Mouse (Mus musculus) embryonic facial prominence, embryonic 11.5 days (tissue): Measurements from ENCODE around the gene Ispd. TPM values are rescaled to one million over a fixed set of nuclear protein-coding genes. Genes with fewer than 3 reads are reported as not detected.

Experiments
- ATAC-seq: fragments of 200-750 bp; cut with Nextera tagmentation; replicated peaks from 2 replicates; pipeline ENCODE4 v1.8.0; 2017; ENCODE audit warnings: low read depth; ENCODE audit not compliant: insufficient number of reproducible peaks, low FRiP score, low TSS enrichment
- DNase-seq: peaks from one replicate; pipeline ENCODE4 v3.0.0-alpha.2; 2015; ENCODE audit warnings: low spot score
- H3K27ac ChIP-seq: fragments of 300-500 bp; sonication (generic); replicated peaks from 2 replicates; pipeline ENCODE4 v1.5.1; 2014; ENCODE audit warnings: mild to moderate bottlenecking, low read depth, low read length, control low read depth
- H3K27me3 ChIP-seq: fragments of 300-500 bp; sonication (generic); 2 replicates; pipeline ENCODE4 v1.6.1; 2014; ENCODE audit warnings: mild to moderate bottlenecking, low read length, moderate library complexity, mixed read lengths; ENCODE audit not compliant: control insufficient read depth, insufficient read depth
- H3K36me3 ChIP-seq: fragments of 300-500 bp; sonication (generic); replicated peaks from 2 replicates; pipeline ENCODE4 v1.6.1; 2014; ENCODE audit warnings: low read depth, mild to moderate bottlenecking, low read length, moderate library complexity, mixed read lengths; ENCODE audit not compliant: control insufficient read depth, insufficient read depth
- H3K4me1 ChIP-seq: fragments of 300-500 bp; sonication (generic); 2 replicates; pipeline ENCODE4 v1.6.1; 2014; ENCODE audit warnings: low read length, mixed read lengths; ENCODE audit not compliant: control insufficient read depth, insufficient read depth
- H3K4me2 ChIP-seq: fragments of 300-500 bp; sonication (generic); 2 replicates; pipeline ENCODE4 v1.6.1; 2014; ENCODE audit warnings: low read depth, mild to moderate bottlenecking, control low read depth, low read length, moderate library complexity
- H3K4me3 ChIP-seq: fragments of 300-500 bp; sonication (generic); 2 replicates; pipeline ENCODE4 v1.5.1; 2014; ENCODE audit warnings: low read depth, low read length, control low read depth
- H3K9ac ChIP-seq: fragments of 300-500 bp; sonication (generic); replicated peaks from 2 replicates; pipeline ENCODE4 v1.6.1; 2014; ENCODE audit warnings: mild to moderate bottlenecking, control low read depth, low read length
- H3K9me3 ChIP-seq: fragments of 300-500 bp; sonication (generic); replicated peaks from 2 replicates; pipeline ENCODE4 v1.6.1; 2016; ENCODE audit warnings: mild to moderate bottlenecking, low read length, inconsistent platforms, mixed read lengths; ENCODE audit not compliant: control insufficient read depth
- WGBS: fragments of 180-500 bp; shearing (Covaris S2); extraction: QIAGEN DNeasy Blood & Tissue Kit; methylation state at CpG from one replicate; pipeline ENCODE4 v1.1.7; 2014; 5-methylcytosine and 5-hydroxymethylcytosine counted together
- polyA plus RNA-seq: library from polyadenylated mRNA; unstranded; fragments of >200 nt; fragmentation: Nextera tagmentation; extraction: Ambion mirVana; gene quantifications from 2 replicates; pipeline ENCODE4 v1.2.1, GENCODE M21; 2014

Ispd gene
- polyA plus RNA-seq, 1 experiment from 2014 or later: 7.7 TPM

GRCm38 (mm10) chr12:36475269-36475668 is 94.0 kb downstream of the Ispd start:
- 45% methylated on average over 4 of the region's 4 CpGs for WGBS
- Histone ChIP-seq H3K27ac (no peak overlapping the region), H3K9me3 (no peaks in the 10 kb centered on the region), H3K4me1 (no peaks in the 10 kb centered on the region), H3K36me3 (no peaks in the 10 kb centered on the region), H3K27me3 (no peaks in the 10 kb centered on the region), H3K4me2 (no peak overlapping the region), H3K4me3 (no peak overlapping the region), H3K9ac (no peak overlapping the region)
- DNase-seq (no peak), ATAC-seq (no peak)

- H3K4me1 ChIP-seq: no peaks in the 10 kb centered on the region
- WGBS: 45% methylated on average over 5 of the region's 5 CpGs
- no peaks in the 10 kb centered on the region for H3K9me3 ChIP-seq
- H3K27ac ChIP-seq: no peak overlapping the region
- DNase-seq (peak; percentile 20), ATAC-seq (no peak)
- H3K36me3 ChIP-seq: no peaks in the 10 kb centered on the region
- no peak overlapping the region for H3K9ac ChIP-seq
- no peak overlapping the region for H3K4me2 ChIP-seq
- no peak overlapping the region for H3K4me3 ChIP-seq
- no peaks in the 10 kb centered on the region for H3K27me3 ChIP-seq
Observed at GRCm38 (mm10) chr12:36476476-36476875, 95.2 kb downstream of the Ispd start.

GRCm38 (mm10) chr12:36477501-36477900 is 96.3 kb downstream of the Ispd start:
- no peaks in the 10 kb centered on the region for H3K36me3 ChIP-seq
- H3K27me3 ChIP-seq: no peaks in the 10 kb centered on the region
- no peaks in the 10 kb centered on the region for H3K4me1 ChIP-seq
- no peaks in the 10 kb centered on the region for H3K9me3 ChIP-seq
- H3K4me2 ChIP-seq: no peak overlapping the region
- 52% methylated on average over 6 of the region's 6 CpGs for WGBS
- no peak overlapping the region for H3K4me3 ChIP-seq
- ATAC-seq: no peak
- no peak for DNase-seq
- H3K9ac ChIP-seq: no peak overlapping the region
- no peak overlapping the region for H3K27ac ChIP-seq

GRCm38 (mm10) chr12:36477926-36478325 is 96.7 kb downstream of the Ispd start:
- Histone ChIP-seq H3K9ac (no peak overlapping the region), H3K27ac (no peak overlapping the region), H3K4me3 (no peak overlapping the region), H3K4me2 (no peak overlapping the region), H3K36me3 (no peaks in the 10 kb centered on the region), H3K9me3 (no peaks in the 10 kb centered on the region), H3K27me3 (no peaks in the 10 kb centered on the region), H3K4me1 (no peaks in the 10 kb centered on the region)
- WGBS: 63% methylated on average over 3 of the region's 3 CpGs
- DNase-seq: no peak
- no peak for ATAC-seq

- Histone ChIP-seq H3K9me3 (no peaks in the 10 kb centered on the region), H3K4me1 (no peaks in the 10 kb centered on the region), H3K27ac (no peak overlapping the region), H3K27me3 (no peaks in the 10 kb centered on the region), H3K4me3 (no peak overlapping the region), H3K4me2 (no peak overlapping the region), H3K36me3 (no peaks in the 10 kb centered on the region), H3K9ac (no peak overlapping the region)
- 86% methylated on average over 3 of the region's 3 CpGs for WGBS
- no peak for DNase-seq
- no peak for ATAC-seq
Observed at GRCm38 (mm10) chr12:36481742-36482141, 100.5 kb downstream of the Ispd start.

- ATAC-seq: no peak
- Histone ChIP-seq H3K27me3 (no peaks in the 10 kb centered on the region), H3K9me3 (no peaks in the 10 kb centered on the region), H3K9ac (no peak overlapping the region), H3K4me3 (no peak overlapping the region), H3K27ac (no peak overlapping the region), H3K4me1 (no peaks in the 10 kb centered on the region), H3K36me3 (no peaks in the 10 kb centered on the region), H3K4me2 (no peak overlapping the region)
- DNase-seq: peak; percentile 56
- WGBS: 19% methylated on average over 2 of the region's 2 CpGs
Observed at GRCm38 (mm10) chr12:36483346-36483745, 102.1 kb downstream of the Ispd start.

GRCm38 (mm10) chr12:36497565-36497964 is 116.3 kb downstream of the Ispd start:
- H3K4me1 ChIP-seq: no peaks in the 10 kb centered on the region
- H3K36me3 ChIP-seq: no peaks in the 10 kb centered on the region
- 89% methylated on average over 3 of the region's 3 CpGs for WGBS
- H3K9ac ChIP-seq: no peak overlapping the region
- H3K4me3 ChIP-seq: no peak overlapping the region
- no peaks in the 10 kb centered on the region for H3K27me3 ChIP-seq
- DNase-seq: no peak
- H3K4me2 ChIP-seq: no peak overlapping the region
- ATAC-seq: no peak
- H3K27ac ChIP-seq: no peak overlapping the region
- no peaks in the 10 kb centered on the region for H3K9me3 ChIP-seq

GRCm38 (mm10) chr12:36507111-36507903 is 126.1 kb downstream of the Ispd start:
- Histone ChIP-seq H3K4me3 (no peak overlapping the region), H3K27ac (no peak overlapping the region), H3K36me3 (no peaks in the 10 kb centered on the region), H3K27me3 (no peaks in the 10 kb centered on the region), H3K4me1 (no peaks in the 10 kb centered on the region), H3K9ac (no peak overlapping the region), H3K4me2 (no peak overlapping the region), H3K9me3 (no peaks in the 10 kb centered on the region)
- ATAC-seq (no peak), DNase-seq (no peak)
- WGBS: 85% methylated on average over 7 of the region's 7 CpGs
